Mouse (Mus musculus): ENCODE data around the gene Ssrp1.
A peak's percentile ranks its signal among the peaks of the same experiment; 100 is the strongest.

The Ssrp1 gene

DNA sequence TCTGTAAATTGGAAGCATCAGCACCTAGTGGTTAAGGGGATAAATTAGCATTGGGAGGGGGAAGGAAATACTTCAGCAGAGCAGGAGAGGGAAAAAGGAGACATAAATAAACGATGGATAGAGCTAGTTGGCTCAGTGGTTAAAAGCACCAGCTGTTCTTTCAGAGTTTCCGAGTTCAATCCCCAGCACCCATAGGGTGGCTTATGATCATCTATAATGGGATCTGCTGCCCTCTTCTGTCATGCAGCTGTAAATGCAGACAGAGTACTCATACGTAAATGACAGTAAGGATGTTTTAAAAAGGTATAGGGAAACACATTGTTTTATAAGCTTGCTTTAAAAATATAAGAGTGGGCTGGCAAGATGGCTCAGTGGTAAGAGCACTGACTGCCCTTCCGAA is 29.3 kb upstream of the Ssrp1 start:
- Histone ChIP-seq H3K27me3 (ENCODE audit: insufficient read depth, low read length) (peaks cover 4% of the 10 kb centered on the region; the same call in 1 of the 2 replicates), H3K4me1 (replicated peaks; ENCODE audit: low read depth, low read length) (peaks cover 16% of the 10 kb centered on the region), H3K4me3 (replicated peaks; ENCODE audit: low read length) (no peak overlapping the region), H3K9me3 (ENCODE audit: low read length) (no peaks in the 10 kb centered on the region), H3K36me3 (ENCODE audit: insufficient read depth, low read length) (no peaks in the 10 kb centered on the region)
- peak; percentile 62 for TF ChIP-seq CTCF (conservative IDR thresholded peaks at IDR 0.05; ENCODE audit: low read length)
- TF ChIP-seq POU5F1 (IDR thresholded peaks at IDR 0.05; ENCODE audit: borderline replicate concordance, low read length): no peak
- TF ChIP-seq NANOG (IDR thresholded peaks at IDR 0.05; ENCODE audit: borderline replicate concordance, low read length): no peak

DNA sequence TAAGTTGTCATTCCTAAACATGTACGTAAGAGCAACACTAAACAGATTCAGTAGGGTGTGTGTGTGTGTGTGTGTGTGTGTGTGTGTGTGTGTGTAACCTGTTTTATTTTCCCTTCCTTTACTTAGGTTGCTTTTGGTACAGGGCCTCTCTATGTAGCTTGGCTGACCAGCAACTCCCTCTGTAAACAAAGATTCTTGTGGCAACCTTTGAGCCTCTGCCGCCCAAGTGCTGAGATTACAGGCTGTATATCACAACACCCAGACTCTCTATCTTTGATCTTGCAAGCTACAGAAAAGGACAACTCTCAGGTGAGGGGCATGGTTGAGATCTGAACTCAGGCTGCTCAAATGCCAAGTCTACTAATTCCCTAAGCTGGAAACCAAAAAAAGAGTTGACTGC is 27.8 kb upstream of the Ssrp1 start:
- Histone ChIP-seq H3K4me3 (replicated peaks; ENCODE audit: low read length) (no peak overlapping the region), H3K36me3 (ENCODE audit: insufficient read depth, low read length) (no peaks in the 10 kb centered on the region)
- TF ChIP-seq NANOG (IDR thresholded peaks at IDR 0.05; ENCODE audit: borderline replicate concordance, low read length) (no peak), POU5F1 (IDR thresholded peaks at IDR 0.05; ENCODE audit: borderline replicate concordance, low read length) (no peak), CTCF (conservative IDR thresholded peaks at IDR 0.05; ENCODE audit: low read length) (no peak)

DNA sequence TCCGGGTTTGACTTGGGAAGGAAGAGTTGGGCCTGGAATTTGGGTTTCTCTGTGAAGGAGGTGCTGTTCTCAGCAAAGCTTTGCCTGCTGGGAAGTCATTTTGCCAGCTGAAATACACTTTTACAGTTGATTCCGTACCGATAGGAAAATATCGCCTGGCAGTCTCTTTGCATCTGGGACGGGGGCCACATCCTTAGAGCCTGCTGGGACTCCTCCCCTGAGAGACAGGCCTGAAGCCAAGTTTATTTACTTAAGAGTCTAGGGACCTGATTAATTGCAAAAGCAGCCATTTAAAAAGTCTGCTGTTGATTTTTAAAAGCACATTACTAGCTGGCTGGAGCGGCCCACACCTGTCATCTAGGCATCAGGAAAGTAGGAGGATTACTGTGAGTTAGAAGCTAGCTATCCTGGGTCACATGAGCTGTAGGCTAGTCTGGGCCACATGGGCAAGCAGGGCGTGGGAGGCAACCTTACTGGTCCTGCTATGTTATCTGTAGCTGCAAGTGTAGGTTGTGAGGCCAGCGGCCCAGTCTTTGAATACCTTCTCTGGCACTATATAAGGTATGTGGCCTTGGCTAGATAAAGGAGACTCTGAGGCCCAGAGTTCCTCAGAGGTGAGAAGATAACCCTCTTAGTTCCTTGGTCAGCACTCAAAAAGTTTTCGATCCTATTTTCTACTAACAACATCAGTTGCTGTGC is 25.0 kb upstream of the Ssrp1 start:
- TF ChIP-seq CTCF (conservative IDR thresholded peaks at IDR 0.05; ENCODE audit: low read length) (no peak), NANOG (IDR thresholded peaks at IDR 0.05; ENCODE audit: borderline replicate concordance, low read length) (no peak), POU5F1 (IDR thresholded peaks at IDR 0.05; ENCODE audit: borderline replicate concordance, low read length) (no peak)
- peaks cover 4% of the 10 kb centered on the region; the same call in 1 of the 2 replicates for H3K27me3 ChIP-seq (ENCODE audit: insufficient read depth, low read length)
- no peak overlapping the region for H3K4me3 ChIP-seq (replicated peaks; ENCODE audit: low read length)
- peaks cover 6% of the 10 kb centered on the region; the same call in 1 of the 2 replicates for H3K4me1 ChIP-seq (replicated peaks; ENCODE audit: low read depth, low read length)
- H3K36me3 ChIP-seq (ENCODE audit: insufficient read depth, low read length): no peaks in the 10 kb centered on the region
- no peaks in the 10 kb centered on the region for H3K9me3 ChIP-seq (ENCODE audit: low read length)

More for the DNA sequence above, 27.8 kb upstream of the Ssrp1 start:
- Histone ChIP-seq H3K9me3 (ENCODE audit: low read length) (no peaks in the 10 kb centered on the region), H3K27me3 (ENCODE audit: insufficient read depth, low read length) (peaks cover 4% of the 10 kb centered on the region; the same call in 1 of the 2 replicates), H3K4me1 (replicated peaks; ENCODE audit: low read depth, low read length) (peaks cover 16% of the 10 kb centered on the region)

DNA sequence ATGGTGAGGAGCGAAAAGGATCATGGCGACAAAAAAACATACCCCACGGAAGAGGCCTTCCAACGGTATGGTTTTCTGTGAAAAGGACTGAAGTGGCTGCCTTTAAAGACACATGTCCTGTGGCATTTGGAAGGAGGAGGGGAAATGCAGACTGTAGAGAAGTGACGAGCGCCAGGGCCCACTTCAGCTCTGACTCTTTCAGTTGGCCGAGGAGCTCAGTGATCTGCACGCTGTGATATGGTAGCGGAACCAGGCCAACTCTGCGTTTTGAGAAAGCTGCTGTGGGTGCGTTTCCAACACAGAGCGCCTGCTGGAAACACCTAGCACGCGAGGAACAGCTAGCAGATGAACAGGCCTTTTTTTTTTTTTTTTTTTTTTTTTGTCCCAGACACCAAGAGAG is 24.4 kb upstream of the Ssrp1 start:
- Histone ChIP-seq H3K27me3 (ENCODE audit: insufficient read depth, low read length) (peaks cover 4% of the 10 kb centered on the region; the same call in 1 of the 2 replicates), H3K9me3 (ENCODE audit: low read length) (no peaks in the 10 kb centered on the region), H3K4me3 (replicated peaks; ENCODE audit: low read length) (no peak overlapping the region), H3K4me1 (replicated peaks; ENCODE audit: low read depth, low read length) (no peaks in the 10 kb centered on the region), H3K36me3 (ENCODE audit: insufficient read depth, low read length) (no peaks in the 10 kb centered on the region)
- TF ChIP-seq CTCF (conservative IDR thresholded peaks at IDR 0.05; ENCODE audit: low read length) (no peak), POU5F1 (IDR thresholded peaks at IDR 0.05; ENCODE audit: borderline replicate concordance, low read length) (no peak), NANOG (IDR thresholded peaks at IDR 0.05; ENCODE audit: borderline replicate concordance, low read length) (no peak)

DNA sequence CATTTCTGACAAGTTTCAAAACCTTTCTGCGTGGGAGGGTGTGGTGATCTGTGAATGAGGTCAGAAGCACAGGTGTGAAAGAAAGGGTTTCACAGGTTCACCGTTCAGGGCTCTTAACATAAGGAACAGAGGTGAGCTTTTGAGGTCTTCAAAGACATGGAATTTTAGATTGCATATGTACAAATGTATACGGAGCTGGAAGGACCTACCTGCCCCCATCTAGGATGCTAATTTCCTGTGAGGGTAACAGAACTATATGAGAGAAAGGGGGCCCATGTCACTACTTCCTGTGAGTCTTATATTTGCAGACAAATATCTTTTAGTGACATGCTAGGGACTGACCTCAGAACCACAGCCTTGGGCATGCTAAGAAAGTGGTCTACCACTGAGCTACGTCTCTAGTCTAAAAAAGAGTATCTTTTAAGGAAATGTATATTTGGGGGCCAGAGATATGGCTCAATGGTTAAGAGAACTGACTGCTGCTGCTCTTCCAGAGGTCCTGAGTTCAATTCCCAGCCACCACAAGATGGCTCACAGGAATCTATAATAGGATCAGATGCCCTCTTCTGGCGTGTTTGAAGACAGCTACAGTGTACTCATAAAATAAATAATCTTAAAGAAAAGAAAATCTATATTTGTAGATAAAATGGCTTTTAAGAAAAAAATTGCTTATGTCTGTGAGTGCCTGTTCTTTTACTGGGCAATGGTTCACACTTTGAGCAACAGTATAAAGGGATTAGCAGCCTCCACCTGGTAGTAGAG is 23.0 kb upstream of the Ssrp1 start:
- Histone ChIP-seq H3K36me3 (ENCODE audit: insufficient read depth, low read length) (no peaks in the 10 kb centered on the region), H3K4me1 (replicated peaks; ENCODE audit: low read depth, low read length) (0 out of 2 replicates have a peak, but pooled peaks cover 3% of the 10 kb centered on the region), H3K9me3 (ENCODE audit: low read length) (no peaks in the 10 kb centered on the region), H3K27me3 (ENCODE audit: insufficient read depth, low read length) (peaks cover 4% of the 10 kb centered on the region; the same call in 1 of the 2 replicates), H3K4me3 (replicated peaks; ENCODE audit: low read length) (no peak overlapping the region)
- TF ChIP-seq NANOG (IDR thresholded peaks at IDR 0.05; ENCODE audit: borderline replicate concordance, low read length) (no peak), POU5F1 (IDR thresholded peaks at IDR 0.05; ENCODE audit: borderline replicate concordance, low read length) (no peak), CTCF (conservative IDR thresholded peaks at IDR 0.05; ENCODE audit: low read length) (no peak)

DNA sequence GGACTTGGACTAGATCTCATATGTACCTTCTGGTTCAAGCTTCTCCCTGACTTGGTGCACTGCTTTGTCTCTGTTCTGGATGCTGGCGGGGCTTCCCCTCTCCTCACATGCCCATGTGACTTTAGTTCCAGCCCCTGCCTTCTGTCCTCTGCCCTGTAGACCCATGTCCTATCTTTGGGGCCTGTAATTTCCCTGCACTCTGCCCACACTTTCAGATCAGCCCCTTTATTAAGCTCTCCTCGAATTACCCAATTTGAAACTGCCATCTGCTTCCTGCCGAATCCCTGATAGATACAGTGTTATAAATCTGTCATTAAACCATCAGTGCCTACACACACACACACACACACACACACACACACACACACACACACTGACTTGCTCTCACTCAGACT is 22.4 kb upstream of the Ssrp1 start:
- Histone ChIP-seq H3K4me1 (replicated peaks; ENCODE audit: low read depth, low read length) (0 out of 2 replicates have a peak, but pooled peaks cover 3% of the 10 kb centered on the region), H3K4me3 (replicated peaks; ENCODE audit: low read length) (no peak overlapping the region), H3K27me3 (ENCODE audit: insufficient read depth, low read length) (peaks cover 2% of the 10 kb centered on the region; the same call in 1 of the 2 replicates), H3K9me3 (ENCODE audit: low read length) (no peaks in the 10 kb centered on the region), H3K36me3 (ENCODE audit: insufficient read depth, low read length) (no peaks in the 10 kb centered on the region)
- TF ChIP-seq CTCF (conservative IDR thresholded peaks at IDR 0.05; ENCODE audit: low read length) (no peak), POU5F1 (IDR thresholded peaks at IDR 0.05; ENCODE audit: borderline replicate concordance, low read length) (no peak), NANOG (IDR thresholded peaks at IDR 0.05; ENCODE audit: borderline replicate concordance, low read length) (no peak)

DNA sequence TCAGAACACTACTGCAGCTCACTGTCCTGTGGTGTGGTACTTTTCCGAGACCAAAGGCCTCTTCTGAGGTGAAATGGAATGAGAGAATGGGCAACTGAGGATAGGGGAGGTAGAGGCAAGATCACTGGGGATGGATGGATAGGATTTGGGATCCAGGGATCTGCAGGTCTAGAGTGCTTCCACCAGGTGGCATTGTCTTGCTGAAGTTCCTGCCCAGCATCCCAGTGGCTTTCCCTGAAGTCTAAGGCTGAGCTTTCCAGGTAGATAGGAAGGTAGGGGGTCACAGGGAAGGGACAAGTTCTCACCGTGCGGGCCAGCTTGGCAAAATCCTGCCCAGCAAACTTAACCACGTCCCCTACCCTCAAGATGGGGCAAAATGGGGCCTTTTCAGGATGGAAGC is 15.0 kb upstream of the Ssrp1 start:
- 0 out of 2 replicates have a peak, but pooled peaks cover 3% of the 10 kb centered on the region for H3K4me1 ChIP-seq (replicated peaks; ENCODE audit: low read depth, low read length)
- H3K9me3 ChIP-seq (ENCODE audit: low read length): no peaks in the 10 kb centered on the region
- H3K27me3 ChIP-seq (ENCODE audit: insufficient read depth, low read length): peaks cover 26% of the 10 kb centered on the region; the same call in 1 of the 2 replicates
- TF ChIP-seq CTCF (conservative IDR thresholded peaks at IDR 0.05; ENCODE audit: low read length) (peak; percentile 51), NANOG (IDR thresholded peaks at IDR 0.05; ENCODE audit: borderline replicate concordance, low read length) (no peak)
- no peaks in the 10 kb centered on the region for H3K36me3 ChIP-seq (ENCODE audit: insufficient read depth, low read length)
- H3K4me3 ChIP-seq (replicated peaks; ENCODE audit: low read length): no peak overlapping the region

DNA sequence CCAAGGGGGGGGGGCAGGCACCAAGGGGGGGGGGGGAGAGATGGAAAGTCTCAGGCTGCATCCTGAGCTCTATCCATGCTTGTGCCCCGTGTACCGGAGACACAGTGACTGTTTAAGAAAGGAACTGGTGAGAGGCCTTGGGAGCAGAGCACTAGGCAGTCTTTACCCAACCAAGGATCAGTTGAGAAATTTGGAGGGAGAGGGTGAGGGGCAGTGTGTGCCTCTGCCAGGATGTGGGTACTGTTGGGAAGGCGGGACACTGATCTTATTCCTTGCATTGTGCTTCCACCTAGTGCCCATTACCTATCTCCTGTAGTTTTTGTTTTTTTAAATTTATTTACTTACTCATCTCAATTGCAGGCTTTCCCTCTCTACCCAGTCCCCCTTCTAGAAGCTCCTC is 10.9 kb upstream of the Ssrp1 start:
- H3K36me3 ChIP-seq (ENCODE audit: insufficient read depth, low read length): no peaks in the 10 kb centered on the region
- H3K4me1 ChIP-seq (replicated peaks; ENCODE audit: low read depth, low read length): no peaks in the 10 kb centered on the region
- H3K4me3 ChIP-seq (replicated peaks; ENCODE audit: low read length): no peak overlapping the region
- H3K27me3 ChIP-seq (ENCODE audit: insufficient read depth, low read length): peaks cover 31% of the 10 kb centered on the region; the same call in 1 of the 2 replicates
- no peaks in the 10 kb centered on the region for H3K9me3 ChIP-seq (ENCODE audit: low read length)
- TF ChIP-seq POU5F1 (IDR thresholded peaks at IDR 0.05; ENCODE audit: borderline replicate concordance, low read length) (no peak), CTCF (conservative IDR thresholded peaks at IDR 0.05; ENCODE audit: low read length) (no peak), NANOG (IDR thresholded peaks at IDR 0.05; ENCODE audit: borderline replicate concordance, low read length) (no peak)
